Mouse (Mus musculus) neural tube, embryonic 10.5 days (tissue): ENCODE measurements at regions not wholly inside any gene's neighbourhood (a gene's known extent, or its start where the extent isn't known, plus 50 kb on each side); places are given as distances from the start of the nearest gene placed in this dataset.
"Not testable (repeated sequence)": the region's sequence is repeated elsewhere in the genome, so short reads cannot be mapped to it uniquely, and the experiment has no call there.

Source experiments
- DNase-seq: peaks from one replicate; pipeline ENCODE4 v3.0.0-alpha.2; 2017; ENCODE audit warnings: low spot score; ENCODE audit errors: extremely low spot score

GRCm38 (mm10) chr3:133664914-133665313 is 120.0 kb upstream of the Tet2 start:
- DNase-seq: no peak

GRCm38 (mm10) chr3:133665425-133666317 is 120.7 kb upstream of the Tet2 start:
- no peak for DNase-seq

- DNase-seq: no peak
Measured at GRCm38 (mm10) chr3:133672742-133673447, 128.0 kb upstream of the Tet2 start.

GRCm38 (mm10) chr3:133677892-133678291 is 133.0 kb upstream of the Tet2 start:
- no peak for DNase-seq

- no peak for DNase-seq
Measured at GRCm38 (mm10) chr3:133679891-133680290, 135.0 kb upstream of the Tet2 start.

GRCm38 (mm10) chr3:133680343-133680742 is 135.4 kb upstream of the Tet2 start:
- DNase-seq: no peak

- DNase-seq: no peak
Measured at GRCm38 (mm10) chr3:133680805-133681204, 135.9 kb upstream of the Tet2 start.

- DNase-seq: no peak
Measured at GRCm38 (mm10) chr3:133684196-133684743, 139.3 kb upstream of the Tet2 start.

GRCm38 (mm10) chr3:133684747-133685146 is 139.8 kb upstream of the Tet2 start:
- no peak for DNase-seq

GRCm38 (mm10) chr3:133685393-133685792 is 140.5 kb upstream of the Tet2 start:
- no peak for DNase-seq

GRCm38 (mm10) chr3:133694057-133694456 is 149.1 kb upstream of the Tet2 start:
- no peak for DNase-seq

- no peak for DNase-seq
Measured at GRCm38 (mm10) chr3:133696122-133696521, 151.2 kb upstream of the Tet2 start.

GRCm38 (mm10) chr3:133704849-133705248 is 159.9 kb upstream of the Tet2 start:
- not testable (repeated sequence) for DNase-seq

GRCm38 (mm10) chr3:133711518-133711917 is 166.6 kb upstream of the Tet2 start:
- DNase-seq: no peak

- DNase-seq: no peak
Measured at GRCm38 (mm10) chr3:133722550-133723290, 177.8 kb upstream of the Tet2 start.

- DNase-seq: no peak
Measured at GRCm38 (mm10) chr3:133726831-133727230, 181.9 kb upstream of the Tet2 start.

- no peak for DNase-seq
Measured at GRCm38 (mm10) chr3:133735603-133736002, 190.7 kb upstream of the Tet2 start.

GRCm38 (mm10) chr3:133738936-133739335 is 194.0 kb upstream of the Tet2 start:
- no peak for DNase-seq

GRCm38 (mm10) chr3:133744552-133745118 is 199.7 kb upstream of the Tet2 start:
- DNase-seq: no peak

GRCm38 (mm10) chr3:133748756-133749737 is 204.1 kb upstream of the Tet2 start:
- DNase-seq: no peak
